Mouse (Mus musculus) hindbrain, embryonic 13.5 days (tissue): ENCODE measurements around the gene Khsrp. TPM values are rescaled to one million over a fixed set of nuclear protein-coding genes. Genes with fewer than 3 reads are reported as not detected.
A peak's percentile ranks its signal among the peaks of the same experiment; 100 is the strongest.
"Not testable (repeated sequence)": the region's sequence is repeated elsewhere in the genome, so short reads cannot be mapped to it uniquely, and the experiment has no call there.

Experiments
- ATAC-seq: fragments of 200-750 bp; cut with Nextera tagmentation; 2 replicates; pipeline ENCODE4 v1.8.0; 2017; ENCODE audit warnings: moderate TSS enrichment; ENCODE audit not compliant: low FRiP score
- H3K27ac ChIP-seq: fragments of 300-500 bp; sonication (generic); 2 replicates; pipeline ENCODE4 v1.5.1; 2015; ENCODE audit warnings: inconsistent platforms, mild to moderate bottlenecking, moderate library complexity
- H3K27me3 ChIP-seq: fragments of 300-500 bp; sonication (generic); 2 replicates; pipeline ENCODE4 v1.6.1; 2015; ENCODE audit warnings: mild to moderate bottlenecking, inconsistent platforms
- H3K36me3 ChIP-seq: fragments of 300-500 bp; sonication (generic); 2 replicates; pipeline ENCODE4 v1.6.1; 2015; ENCODE audit warnings: mild to moderate bottlenecking, inconsistent platforms
- H3K4me1 ChIP-seq: fragments of 300-500 bp; sonication (generic); replicated peaks from 2 replicates; pipeline ENCODE4 v1.6.1; 2015; ENCODE audit warnings: inconsistent platforms
- H3K4me2 ChIP-seq: fragments of 300-500 bp; sonication (generic); 2 replicates; pipeline ENCODE4 v1.6.1; 2015; ENCODE audit warnings: inconsistent platforms, mild to moderate bottlenecking, moderate library complexity
- H3K4me3 ChIP-seq: fragments of 300-500 bp; sonication (generic); 2 replicates; pipeline ENCODE4 v1.5.1; 2015; ENCODE audit warnings: mild to moderate bottlenecking, inconsistent platforms
- H3K9ac ChIP-seq: fragments of 300-500 bp; sonication (generic); 2 replicates; pipeline ENCODE4 v1.6.1; 2015; ENCODE audit warnings: mild to moderate bottlenecking, inconsistent platforms
- H3K9me3 ChIP-seq: fragments of 300-500 bp; sonication (generic); 2 replicates; pipeline ENCODE4 v1.6.1; 2016; ENCODE audit warnings: inconsistent platforms
- WGBS: fragments of 180-500 bp; shearing (Covaris S2); methylation state at CpG from one replicate; pipeline ENCODE4 v1.1.7; 2015; 5-methylcytosine and 5-hydroxymethylcytosine counted together
- polyA plus RNA-seq: library from polyadenylated mRNA; unstranded; fragments of >200 nt; fragmentation: Nextera tagmentation; extraction: Ambion mirVana; gene quantifications from 2 replicates; pipeline ENCODE4 v1.2.1, GENCODE M21; 2015

The Khsrp gene
- polyA plus RNA-seq, 1 experiment from 2014 or later: 33.3 TPM

GRCm38 (mm10) chr17:57059486-57059977 lies 28.2 kb upstream of the Khsrp start, which contains the start of gene Slc25a23:
Gene Slc25a23, minus strand, starts transcription at chr17:57059863.
- H3K9me3 ChIP-seq: no peaks in the 10 kb centered on the region
- peak within 1 kb of the TSS; percentile 66 for H3K4me2 ChIP-seq
- under 1% methylated on average over 44 of the region's 45 CpGs for WGBS
- H3K27me3 ChIP-seq: peaks cover 35% of the 10 kb centered on the region
- H3K36me3 ChIP-seq: peaks cover 25% of the 10 kb centered on the region
- peaks cover 25% of the 10 kb centered on the region for H3K4me1 ChIP-seq
- peak within 1 kb of the TSS; percentile 85 for H3K27ac ChIP-seq
- peak; percentile 80 for ATAC-seq
- H3K4me3 ChIP-seq: peak within 1 kb of the TSS; percentile 84
- H3K9ac ChIP-seq: peak within 1 kb of the TSS; percentile 85

- Histone ChIP-seq H3K9ac (peak within 1 kb of the TSS; percentile 85), H3K4me1 (peaks cover 25% of the 10 kb centered on the region), H3K4me3 (peak within 1 kb of the TSS; percentile 84), H3K4me2 (peak within 1 kb of the TSS; percentile 66), H3K27ac (peak within 1 kb of the TSS; percentile 85), H3K9me3 (no peaks in the 10 kb centered on the region), H3K36me3 (peaks cover 30% of the 10 kb centered on the region), H3K27me3 (peaks cover 30% of the 10 kb centered on the region)
- peak; percentile 8 for ATAC-seq
- WGBS: 1% methylated on average over 15 of the region's 22 CpGs
Observed at GRCm38 (mm10) chr17:57058891-57059485, 27.7 kb upstream of the Khsrp start, which contains the start of gene Crb3. Gene Crb3, plus strand, starts transcription at chr17:57059105.

- WGBS: 87% methylated on average over 3 of the region's 3 CpGs
- Histone ChIP-seq H3K4me3 (no peak overlapping the region), H3K27ac (no peak overlapping the region), H3K9ac (no peak overlapping the region), H3K36me3 (peaks cover 57% of the 10 kb centered on the region), H3K4me2 (no peak overlapping the region), H3K4me1 (peaks cover 14% of the 10 kb centered on the region), H3K9me3 (no peaks in the 10 kb centered on the region), H3K27me3 (peaks cover 4% of the 10 kb centered on the region)
- ATAC-seq: no peak
Observed at GRCm38 (mm10) chr17:57056246-57056645, 24.9 kb upstream of the Khsrp start.

GRCm38 (mm10) chr17:57051679-57052078 lies 20.4 kb upstream of the Khsrp start:
- not testable (repeated sequence) for H3K4me2 ChIP-seq, H3K9me3 ChIP-seq, ATAC-seq, H3K9ac ChIP-seq, H3K4me3 ChIP-seq, H3K27me3 ChIP-seq, H3K27ac ChIP-seq, H3K4me1 ChIP-seq
- H3K36me3 ChIP-seq: peaks cover 89% of the 10 kb centered on the region
- WGBS: 88% methylated on average over 4 of the region's 4 CpGs

GRCm38 (mm10) chr17:57048816-57049215 lies 17.5 kb upstream of the Khsrp start:
- WGBS: 93% methylated on average over 3 of the region's 3 CpGs
- H3K4me3 ChIP-seq: no peak overlapping the region
- no peak overlapping the region for H3K4me2 ChIP-seq
- H3K9me3 ChIP-seq: no peaks in the 10 kb centered on the region
- ATAC-seq: no peak
- peaks cover 82% of the 10 kb centered on the region for H3K36me3 ChIP-seq
- H3K9ac ChIP-seq: no peak overlapping the region
- H3K27ac ChIP-seq: no peak overlapping the region
- H3K27me3 ChIP-seq: no peaks in the 10 kb centered on the region
- no peaks in the 10 kb centered on the region for H3K4me1 ChIP-seq

GRCm38 (mm10) chr17:57047406-57047805 lies 16.1 kb upstream of the Khsrp start:
- H3K4me1 ChIP-seq: no peaks in the 10 kb centered on the region
- no peak overlapping the region for H3K4me3 ChIP-seq
- no peak for ATAC-seq
- no peak overlapping the region for H3K27ac ChIP-seq
- H3K9ac ChIP-seq: no peak overlapping the region
- WGBS: 44% methylated on average over 5 of the region's 5 CpGs
- no peaks in the 10 kb centered on the region for H3K27me3 ChIP-seq
- no peak overlapping the region for H3K4me2 ChIP-seq
- H3K36me3 ChIP-seq: peaks cover 68% of the 10 kb centered on the region
- no peaks in the 10 kb centered on the region for H3K9me3 ChIP-seq

GRCm38 (mm10) chr17:57041554-57041953 lies 10.2 kb upstream of the Khsrp start, which contains the start of gene Slc25a41:
Gene Slc25a41, minus strand, starts transcription at chr17:57041654.
- Histone ChIP-seq H3K4me1 (no peaks in the 10 kb centered on the region), H3K27me3 (peaks cover 22% of the 10 kb centered on the region), H3K4me2 (no peak within 1 kb of the TSS), H3K9ac (0 out of 2 replicates have a peak within 1 kb of the TSS, but pooled peaks have one; percentile 29), H3K4me3 (no peak within 1 kb of the TSS), H3K36me3 (peaks cover 20% of the 10 kb centered on the region), H3K27ac (no peak within 1 kb of the TSS), H3K9me3 (no peaks in the 10 kb centered on the region)
- 75% methylated on average over 8 of the region's 8 CpGs for WGBS
- ATAC-seq: no peak

GRCm38 (mm10) chr17:57038978-57039377 lies 7.7 kb upstream of the Khsrp start:
- no peaks in the 10 kb centered on the region for H3K4me1 ChIP-seq
- H3K36me3 ChIP-seq: no peaks in the 10 kb centered on the region
- no peak overlapping the region for H3K9ac ChIP-seq
- no peaks in the 10 kb centered on the region for H3K9me3 ChIP-seq
- no peak for ATAC-seq
- H3K4me3 ChIP-seq: no peak overlapping the region
- H3K27me3 ChIP-seq: peaks cover 27% of the 10 kb centered on the region
- H3K27ac ChIP-seq: no peak overlapping the region
- H3K4me2 ChIP-seq: no peak overlapping the region
- WGBS: 45% methylated on average over 8 of the region's 8 CpGs

GRCm38 (mm10) chr17:57032854-57033253 lies 1.5 kb upstream of the Khsrp start:
- WGBS: 88% methylated on average over 4 of the region's 4 CpGs
- Histone ChIP-seq H3K4me3 (no peak overlapping the region), H3K9me3 (no peaks in the 10 kb centered on the region), H3K27ac (peak overlapping the region; percentile 93; the same call in 1 of the 2 replicates), H3K4me1 (peaks cover 32% of the 10 kb centered on the region), H3K27me3 (peaks cover 12% of the 10 kb centered on the region), H3K9ac (0 out of 2 replicates have a peak overlapping the region, but pooled peaks have one; percentile 70), H3K4me2 (peak overlapping the region; percentile 61), H3K36me3 (peaks cover 11% of the 10 kb centered on the region)
- no peak for ATAC-seq

- under 1% methylated on average over 35 of the region's 38 CpGs for WGBS
- Histone ChIP-seq H3K27ac (peak overlapping the region; percentile 93), H3K4me1 (peaks cover 32% of the 10 kb centered on the region), H3K9me3 (no peaks in the 10 kb centered on the region), H3K27me3 (0 out of 2 replicates have a peak, but pooled peaks cover 5% of the 10 kb centered on the region), H3K36me3 (peaks cover 21% of the 10 kb centered on the region), H3K4me3 (peak overlapping the region; percentile 95), H3K9ac (peak overlapping the region; percentile 70), H3K4me2 (peak overlapping the region; percentile 61)
- ATAC-seq: peak; percentile 99
Observed at GRCm38 (mm10) chr17:57031661-57032420, 519 bp upstream of the Khsrp start.

- 55% methylated on average over 8 of the region's 8 CpGs for WGBS
- H3K27me3 ChIP-seq: no peaks in the 10 kb centered on the region
- H3K4me3 ChIP-seq: peak overlapping the region; percentile 95
- no peak overlapping the region for H3K27ac ChIP-seq
- ATAC-seq: no peak
- peaks cover 32% of the 10 kb centered on the region for H3K4me1 ChIP-seq
- H3K36me3 ChIP-seq: peaks cover 42% of the 10 kb centered on the region
- peak overlapping the region; percentile 81 for H3K4me2 ChIP-seq
- H3K9me3 ChIP-seq: no peaks in the 10 kb centered on the region
- peak overlapping the region; percentile 100 for H3K9ac ChIP-seq
Observed at GRCm38 (mm10) chr17:57029691-57030090, 1.6 kb downstream of the Khsrp start.

GRCm38 (mm10) chr17:57027471-57027870 lies 3.9 kb downstream of the Khsrp start:
- Histone ChIP-seq H3K4me1 (peaks cover 28% of the 10 kb centered on the region), H3K4me3 (no peak overlapping the region), H3K9ac (no peak overlapping the region), H3K27ac (no peak overlapping the region), H3K36me3 (peaks cover 64% of the 10 kb centered on the region), H3K27me3 (no peaks in the 10 kb centered on the region), H3K4me2 (no peak overlapping the region), H3K9me3 (no peaks in the 10 kb centered on the region)
- WGBS: 93% methylated on average over 4 of the region's 4 CpGs
- no peak for ATAC-seq
